Mouse (Mus musculus) embryonic facial prominence, embryonic 10.5 days (tissue): Measurements from ENCODE around the gene Mrpl27. TPM values are rescaled to one million over a fixed set of nuclear protein-coding genes. Genes with fewer than 3 reads are reported as not detected.
A peak's percentile ranks its signal among the peaks of the same experiment; 100 is the strongest.

Experiments used
- DNase-seq: peaks from one replicate; pipeline ENCODE4 v3.0.0-alpha.2; 2017; ENCODE audit warnings: low spot score
- H3K27ac ChIP-seq: fragments of 300-500 bp; sonication (generic); replicated peaks from 2 replicates; pipeline ENCODE4 v1.5.1; 2016; ENCODE audit warnings: mild to moderate bottlenecking
- H3K27me3 ChIP-seq: fragments of 300-500 bp; sonication (generic); replicated peaks from 2 replicates; pipeline ENCODE4 v1.6.1; 2016; ENCODE audit warnings: low read depth, mild to moderate bottlenecking; ENCODE audit not compliant: poor library complexity, severe bottlenecking
- H3K36me3 ChIP-seq: fragments of 300-500 bp; sonication (generic); replicated peaks from 2 replicates; pipeline ENCODE4 v1.6.1; 2016; ENCODE audit warnings: mild to moderate bottlenecking, moderate library complexity
- H3K4me1 ChIP-seq: fragments of 300-500 bp; sonication (generic); 2 replicates; pipeline ENCODE4 v1.6.1; 2016
- H3K4me3 ChIP-seq: fragments of 300-500 bp; sonication (generic); 2 replicates; pipeline ENCODE4 v1.5.1; 2016; ENCODE audit warnings: mild to moderate bottlenecking, moderate library complexity
- H3K9me3 ChIP-seq: fragments of 300-500 bp; sonication (generic); 2 replicates; pipeline ENCODE4 v1.6.1; 2016; ENCODE audit warnings: mild to moderate bottlenecking
- WGBS: fragments of 180-500 bp; shearing (Covaris S2); methylation state at CpG from one replicate; pipeline ENCODE4 v1.1.7; 2016; 5-methylcytosine and 5-hydroxymethylcytosine counted together
- polyA plus RNA-seq: library from polyadenylated mRNA; unstranded; fragments of >200 nt; fragmentation: Nextera tagmentation; extraction: Ambion mirVana; gene quantifications from 2 replicates; pipeline ENCODE4 v1.2.1, GENCODE M21; 2016

Mrpl27 gene
- 141 and 153 TPM in 2 replicates for polyA plus RNA-seq

DNA sequence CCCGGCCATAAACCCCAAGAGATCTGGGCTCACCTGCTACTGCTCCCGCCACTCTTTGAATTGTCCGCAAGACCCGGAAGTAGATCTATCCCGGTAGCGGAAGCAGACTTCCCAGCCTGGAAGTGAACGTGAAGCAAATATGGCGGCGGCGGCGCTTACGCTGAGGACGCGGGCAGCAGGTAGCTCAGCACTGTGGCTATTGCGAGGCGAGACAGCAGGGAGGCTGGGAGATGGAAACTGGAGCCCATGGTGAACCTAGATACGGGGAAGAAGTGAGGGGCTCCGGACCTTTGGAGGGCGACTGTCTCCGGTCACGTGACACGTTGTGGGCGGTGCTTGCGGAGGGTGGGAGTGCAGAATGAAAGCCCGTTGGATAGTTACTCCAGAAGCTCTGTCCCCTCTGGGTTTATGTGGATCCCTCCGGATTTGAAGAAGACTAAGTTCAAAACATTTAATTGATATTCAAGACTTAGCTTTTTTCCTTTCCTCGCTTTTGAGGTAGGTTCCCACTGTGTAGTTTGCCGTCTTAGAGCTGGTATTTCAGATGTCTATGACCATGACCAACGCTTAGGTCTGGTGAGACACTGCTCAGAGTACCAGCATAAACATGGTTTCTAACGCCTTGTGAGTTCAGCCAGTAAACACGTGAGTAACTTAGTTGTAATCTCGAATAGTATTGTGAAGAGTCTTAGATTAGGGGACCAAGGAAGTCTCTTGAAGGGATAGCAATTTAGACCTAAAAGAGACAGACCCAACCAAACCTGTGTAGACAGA lies at the start of gene Mrpl27, which contains the start of gene Eme1:
Gene Mrpl27 (plus strand): TSS at position 105 of the 774 bp plus-strand sequence.
Gene Eme1 (minus strand): TSS at position 302 of the 774 bp plus-strand sequence.
- Histone ChIP-seq H3K4me1 (peaks cover 25% of the 10 kb centered on the region), H3K9me3 (no peaks in the 10 kb centered on the region), H3K36me3 (peaks cover 62% of the 10 kb centered on the region), H3K4me3 (peak within 1 kb of the TSS; percentile 77), H3K27ac (peak within 1 kb of the TSS; percentile 97), H3K27me3 (no peaks in the 10 kb centered on the region)
- peak; percentile 86 for DNase-seq
- WGBS = 1% methylated on average over 32 of the region's 32 CpGs

DNA sequence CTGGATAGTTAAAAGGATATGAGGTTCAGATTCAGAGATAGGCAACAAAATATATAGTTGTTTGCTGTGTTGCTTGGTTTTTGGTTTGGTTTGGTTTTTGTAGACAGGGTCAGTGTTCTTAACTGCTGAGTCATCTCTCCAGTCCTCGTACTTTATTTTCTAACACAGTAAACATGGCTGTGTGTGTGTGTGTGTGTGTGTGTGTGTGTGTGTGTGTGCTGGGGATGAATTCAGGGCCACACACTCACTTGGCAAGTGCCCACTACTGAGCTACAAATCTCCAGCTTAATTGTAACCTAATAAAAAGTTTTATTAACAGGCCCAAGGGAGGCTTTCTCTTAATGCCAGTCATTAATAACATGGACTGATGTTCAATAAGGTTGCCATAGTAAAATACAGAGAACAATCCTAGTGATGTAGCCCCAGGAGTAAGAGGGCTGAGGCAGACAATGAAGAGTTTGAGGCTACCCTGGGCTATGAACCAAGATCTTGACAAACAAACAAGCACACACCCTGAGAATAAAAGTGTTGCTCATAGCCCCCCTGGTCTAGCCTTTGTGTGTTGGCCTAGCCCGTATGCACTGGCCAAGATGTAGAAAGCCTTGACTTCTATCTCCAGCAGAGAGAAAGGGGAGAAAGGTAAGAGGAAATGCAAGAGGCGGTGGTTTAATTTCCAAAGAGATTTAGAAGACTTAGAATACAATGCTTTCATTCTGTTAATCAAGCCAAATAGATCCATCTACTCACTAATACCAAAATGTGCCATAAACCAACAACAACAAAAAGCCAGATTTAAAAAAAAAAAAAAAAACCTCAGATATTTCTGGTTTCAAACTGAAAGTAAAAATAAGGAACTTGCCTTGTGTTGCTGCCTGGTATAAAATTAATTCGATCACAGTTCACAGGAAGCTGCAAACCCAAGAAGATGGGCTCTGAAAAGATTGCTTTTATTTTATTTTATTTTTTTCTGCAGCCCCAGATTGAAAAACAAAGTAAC lies 42.5 kb upstream of the Mrpl27 start:
- Histone ChIP-seq H3K27ac (no peak overlapping the region), H3K4me3 (no peak overlapping the region), H3K27me3 (peaks cover 9% of the 10 kb centered on the region), H3K36me3 (no peaks in the 10 kb centered on the region), H3K9me3 (no peaks in the 10 kb centered on the region), H3K4me1 (no peaks in the 10 kb centered on the region)
- 77% methylated on average over 4 of the region's 4 CpGs for WGBS
- no peak for DNase-seq

DNA sequence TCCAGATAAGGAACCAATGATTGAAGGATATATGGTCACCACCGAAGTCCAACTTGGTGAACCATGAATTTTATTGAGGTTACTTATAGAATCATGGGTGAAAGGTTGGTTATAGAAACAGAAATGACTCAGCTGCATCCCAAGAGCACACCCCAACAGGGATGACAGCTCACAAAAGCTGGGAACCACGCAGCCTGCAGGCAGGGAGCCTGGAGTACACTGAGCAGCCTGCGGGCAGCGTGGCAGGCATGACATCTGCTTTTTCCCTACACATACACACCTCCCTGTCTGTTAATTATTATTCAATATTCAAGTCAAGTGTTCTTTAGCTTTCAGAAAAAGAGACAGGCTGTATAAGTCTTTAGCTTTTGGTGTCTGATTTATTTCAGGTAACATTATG lies 39.0 kb upstream of the Mrpl27 start:
- no peak overlapping the region for H3K27ac ChIP-seq
- H3K27me3 ChIP-seq = peaks cover 10% of the 10 kb centered on the region
- H3K4me3 ChIP-seq = no peak overlapping the region
- no peaks in the 10 kb centered on the region for H3K9me3 ChIP-seq
- H3K4me1 ChIP-seq = no peaks in the 10 kb centered on the region
- no peak for DNase-seq
- WGBS = 81% methylated on average over 4 of the region's 4 CpGs
- no peaks in the 10 kb centered on the region for H3K36me3 ChIP-seq

DNA sequence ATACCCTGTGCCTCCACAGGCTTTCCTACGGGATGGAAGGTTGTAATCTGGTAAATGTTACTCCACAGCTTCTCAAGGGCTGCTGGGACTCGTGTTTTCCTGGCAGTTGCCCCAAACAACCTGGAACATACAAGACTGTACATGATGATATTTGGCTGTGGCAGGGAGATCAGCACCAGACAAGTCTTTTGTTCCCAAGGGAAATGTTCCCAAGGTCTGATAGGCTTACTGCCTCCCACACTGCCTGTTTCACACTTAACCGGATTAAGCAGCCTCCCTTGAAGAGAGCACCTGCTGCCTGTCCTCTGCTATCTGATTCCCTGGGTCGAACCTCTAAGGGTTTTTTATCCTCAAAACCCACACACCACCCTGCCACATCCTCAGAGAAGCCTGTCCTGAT lies 38.1 kb upstream of the Mrpl27 start:
- no peak overlapping the region for H3K4me3 ChIP-seq
- no peak overlapping the region for H3K27ac ChIP-seq
- H3K4me1 ChIP-seq = no peaks in the 10 kb centered on the region
- WGBS = 29% methylated on average over 4 of the region's 4 CpGs
- no peaks in the 10 kb centered on the region for H3K9me3 ChIP-seq
- DNase-seq = no peak
- H3K27me3 ChIP-seq = peaks cover 10% of the 10 kb centered on the region
- no peaks in the 10 kb centered on the region for H3K36me3 ChIP-seq

DNA sequence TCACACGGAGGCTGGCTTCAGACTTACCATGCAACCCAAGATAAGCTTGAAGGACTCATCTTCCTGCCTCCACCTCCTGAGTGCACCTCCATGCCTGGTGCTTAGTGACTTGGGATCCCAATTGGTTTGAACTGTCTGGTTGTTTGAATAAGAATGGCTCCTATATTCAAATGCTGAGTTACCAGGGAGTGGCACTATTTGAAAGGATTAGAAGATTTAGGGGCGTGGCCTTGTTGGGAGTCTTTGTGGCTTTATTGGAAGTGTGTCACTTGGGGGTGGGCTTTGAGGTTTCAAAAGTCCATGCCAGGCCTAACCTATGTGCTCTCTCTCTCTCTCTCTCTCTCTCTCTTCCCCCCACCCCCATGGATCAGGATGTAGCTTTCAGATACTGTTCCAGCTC lies 35.9 kb upstream of the Mrpl27 start:
- Histone ChIP-seq H3K36me3 (no peaks in the 10 kb centered on the region), H3K9me3 (no peaks in the 10 kb centered on the region), H3K4me3 (no peak overlapping the region), H3K27ac (no peak overlapping the region), H3K27me3 (peaks cover 10% of the 10 kb centered on the region), H3K4me1 (no peaks in the 10 kb centered on the region)
- 93% methylated on average over 2 of the region's 2 CpGs for WGBS
- no peak for DNase-seq

DNA sequence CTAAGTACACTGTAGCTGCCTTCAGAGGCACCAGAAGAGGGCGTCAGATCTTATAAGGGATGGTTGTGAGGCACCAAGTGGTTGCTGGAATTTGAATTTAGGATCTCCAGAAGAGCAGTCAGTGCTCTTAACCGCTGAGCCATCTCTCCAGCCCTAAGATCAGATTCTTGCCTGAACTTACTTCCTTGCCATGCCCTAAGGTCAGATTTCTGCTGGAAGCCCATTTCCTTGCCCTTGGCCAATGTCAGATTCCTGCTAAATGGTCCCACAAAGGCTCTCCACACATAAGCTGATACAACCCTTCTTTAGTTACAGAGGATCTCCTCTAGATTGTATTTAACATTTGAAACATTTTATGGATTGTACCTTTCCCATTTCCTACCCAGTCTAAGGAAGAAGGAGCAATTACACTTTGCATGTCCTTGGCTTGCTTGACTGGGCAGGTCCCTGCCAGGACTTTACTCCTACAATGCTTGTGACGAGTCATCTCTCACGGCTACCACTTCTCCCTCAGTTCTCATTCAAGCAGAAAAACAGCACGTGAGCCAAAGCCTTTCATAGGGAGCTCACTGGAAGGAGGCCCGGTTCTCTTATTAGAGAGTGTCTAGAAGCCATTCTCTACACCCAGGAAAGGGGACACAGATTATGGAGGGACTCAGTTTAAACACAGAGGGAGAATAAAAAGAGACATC lies 32.7 kb upstream of the Mrpl27 start:
- no peaks in the 10 kb centered on the region for H3K36me3 ChIP-seq
- H3K27ac ChIP-seq = no peak overlapping the region
- no peaks in the 10 kb centered on the region for H3K9me3 ChIP-seq
- no peak for DNase-seq
- no peak overlapping the region for H3K4me3 ChIP-seq
- H3K27me3 ChIP-seq = peaks cover 2% of the 10 kb centered on the region
- 69% methylated on average over 6 of the region's 6 CpGs for WGBS
- H3K4me1 ChIP-seq = no peaks in the 10 kb centered on the region

DNA sequence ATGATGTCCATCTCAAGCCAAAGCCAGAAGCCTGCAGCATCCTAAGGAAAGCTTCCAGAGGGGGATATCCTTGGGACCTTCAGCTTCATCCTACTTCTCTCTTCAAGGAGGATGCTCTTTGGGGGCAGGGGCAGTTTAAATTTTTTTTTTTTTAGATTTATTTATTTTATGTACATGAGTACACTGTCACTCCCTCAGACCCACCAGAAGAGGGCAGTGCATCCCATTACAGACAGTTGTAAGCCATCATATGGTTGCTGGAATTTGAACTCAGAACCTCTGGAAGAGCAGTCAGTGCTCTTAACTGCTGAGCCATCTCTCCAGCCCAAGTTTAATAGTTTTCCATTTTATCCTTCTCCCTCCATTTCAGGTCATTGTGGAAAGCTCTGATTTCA lies 32.1 kb upstream of the Mrpl27 start:
- DNase-seq = no peak
- Histone ChIP-seq H3K27ac (no peak overlapping the region), H3K9me3 (no peaks in the 10 kb centered on the region), H3K4me1 (no peaks in the 10 kb centered on the region), H3K36me3 (no peaks in the 10 kb centered on the region), H3K4me3 (no peak overlapping the region), H3K27me3 (no peaks in the 10 kb centered on the region)

DNA sequence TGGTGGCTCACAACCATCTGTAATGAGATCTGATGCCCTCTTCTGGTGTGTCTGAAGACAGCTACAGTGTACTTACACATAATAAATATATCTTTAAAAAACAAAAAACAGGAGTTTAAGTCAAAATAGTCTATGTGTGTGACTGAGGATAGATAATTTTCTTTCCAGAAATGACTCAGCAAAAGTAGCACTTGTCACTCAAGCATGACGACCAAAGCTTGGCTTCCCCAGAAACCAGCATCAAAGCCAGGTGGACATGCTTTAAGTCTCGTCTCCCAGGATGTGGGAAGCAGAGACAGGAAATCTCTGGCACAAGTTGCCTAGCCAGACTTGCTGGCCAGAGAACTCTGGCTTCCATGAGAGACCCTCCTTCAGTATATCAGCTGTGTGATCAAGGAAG lies 31.4 kb upstream of the Mrpl27 start:
- no peaks in the 10 kb centered on the region for H3K4me1 ChIP-seq
- WGBS = 83% methylated on average over 2 of the region's 2 CpGs
- H3K27me3 ChIP-seq = no peaks in the 10 kb centered on the region
- no peak for DNase-seq
- no peaks in the 10 kb centered on the region for H3K36me3 ChIP-seq
- no peak overlapping the region for H3K4me3 ChIP-seq
- H3K9me3 ChIP-seq = no peaks in the 10 kb centered on the region
- H3K27ac ChIP-seq = no peak overlapping the region

DNA sequence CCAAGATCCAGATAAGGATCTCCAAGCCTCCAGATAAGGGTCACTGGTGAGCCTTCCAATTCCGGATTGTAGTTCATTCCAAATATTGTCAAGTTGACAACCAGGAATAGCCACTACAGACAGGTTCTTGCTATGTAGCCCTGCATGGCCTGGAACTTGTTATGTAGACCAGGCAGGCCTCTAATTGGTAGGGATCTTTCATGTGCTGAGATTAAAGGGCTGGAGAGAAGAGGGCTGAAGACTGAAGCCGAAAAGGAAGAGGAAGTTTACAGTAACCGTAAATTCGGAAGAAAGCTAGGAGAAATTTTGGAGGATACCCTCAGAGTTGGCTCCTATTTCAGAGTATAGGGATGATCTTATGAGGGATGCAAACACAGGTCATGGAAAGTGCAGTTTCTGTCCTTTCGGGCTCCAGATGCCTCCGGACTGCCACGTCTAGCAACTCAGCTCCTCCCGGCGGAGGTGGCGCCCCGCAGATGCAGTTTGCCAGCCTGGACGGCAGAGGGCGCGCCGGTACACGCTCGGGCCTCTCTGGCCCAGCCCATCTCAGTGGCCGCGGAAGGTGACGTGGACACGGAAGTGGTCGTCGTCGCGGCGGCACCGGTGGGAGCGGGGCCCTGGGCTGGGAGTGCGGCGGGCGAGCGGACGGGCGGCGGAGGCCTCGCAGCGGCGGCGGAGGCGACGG lies 24.2 kb upstream of the Mrpl27 start, which contains the start of gene Lrrc59:
Gene Lrrc59 (plus strand): TSS at position 569 of the 685 bp plus-strand sequence.
- peaks cover 17% of the 10 kb centered on the region for H3K4me1 ChIP-seq
- peak; percentile 96 for DNase-seq
- H3K27me3 ChIP-seq = no peaks in the 10 kb centered on the region
- H3K9me3 ChIP-seq = no peaks in the 10 kb centered on the region
- peaks cover 31% of the 10 kb centered on the region for H3K36me3 ChIP-seq
- H3K27ac ChIP-seq = peak within 1 kb of the TSS; percentile 90
- H3K4me3 ChIP-seq = peak within 1 kb of the TSS; percentile 97
- WGBS = 7% methylated on average over 41 of the region's 41 CpGs

DNA sequence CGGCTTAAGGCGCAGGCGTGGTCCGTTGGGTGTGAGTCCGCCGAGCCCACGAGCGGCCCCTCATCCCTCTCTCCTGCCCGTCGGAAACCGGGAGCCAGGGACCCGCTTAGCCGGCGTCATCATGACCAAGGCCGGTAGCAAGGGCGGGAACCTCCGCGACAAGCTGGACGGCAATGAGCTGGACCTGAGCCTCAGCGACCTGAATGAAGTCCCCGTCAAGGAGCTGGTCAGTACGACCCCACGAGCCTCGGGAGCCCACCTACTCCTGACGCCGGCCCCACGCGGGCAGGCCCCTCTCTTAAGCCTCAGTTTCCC lies 23.7 kb upstream of the Mrpl27 start:
- Histone ChIP-seq H3K4me3 (peak overlapping the region; percentile 97), H3K36me3 (peaks cover 36% of the 10 kb centered on the region), H3K9me3 (no peaks in the 10 kb centered on the region), H3K4me1 (peaks cover 17% of the 10 kb centered on the region), H3K27me3 (no peaks in the 10 kb centered on the region), H3K27ac (peak overlapping the region; percentile 90)
- no peak for DNase-seq
- WGBS = under 1% methylated on average over 28 of the region's 28 CpGs

DNA sequence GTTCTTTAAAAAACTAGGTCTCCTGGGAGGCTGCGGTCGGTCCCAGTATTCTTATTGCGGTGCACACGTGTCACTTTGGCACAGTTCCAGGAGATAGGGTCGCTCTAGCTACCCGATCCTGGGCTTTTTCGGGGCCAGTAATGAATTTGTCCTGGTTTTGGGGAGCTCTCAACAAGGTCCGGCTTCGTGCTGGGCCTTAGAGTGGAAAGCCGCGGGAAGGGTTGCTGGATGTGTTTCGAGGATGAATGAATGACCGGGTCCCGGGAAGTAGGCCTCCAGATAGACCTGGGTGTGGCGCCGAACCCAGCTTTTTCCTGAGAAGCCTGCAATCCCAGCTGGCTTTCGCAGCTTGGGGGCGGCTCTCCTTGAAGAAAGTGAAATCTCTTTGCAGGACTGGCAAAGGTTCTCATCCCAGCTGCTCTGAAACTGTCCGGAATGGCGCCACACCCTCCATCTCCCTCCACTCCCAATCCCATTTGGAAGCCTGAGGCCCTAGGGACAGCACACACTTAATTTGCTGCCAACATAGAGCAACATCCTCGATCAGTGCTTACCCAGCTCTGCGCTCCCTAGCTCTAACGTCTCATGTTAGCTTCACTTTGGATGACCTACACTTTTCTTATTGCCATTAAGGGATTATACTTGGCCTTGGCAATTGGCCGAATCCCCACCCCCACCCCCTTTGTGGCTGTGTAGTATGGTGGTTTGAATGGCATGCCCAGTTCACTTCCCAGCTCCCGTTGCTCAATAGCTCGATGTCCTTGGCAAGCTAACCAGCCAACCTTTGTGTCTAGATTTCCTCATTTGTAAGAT lies 23.2 kb upstream of the Mrpl27 start:
- DNase-seq = peak; percentile 25
- no peaks in the 10 kb centered on the region for H3K27me3 ChIP-seq
- H3K27ac ChIP-seq = peak overlapping the region; percentile 90

More for the DNA sequence above, 23.2 kb upstream of the Mrpl27 start:
- Histone ChIP-seq H3K4me1 (peaks cover 17% of the 10 kb centered on the region), H3K9me3 (no peaks in the 10 kb centered on the region), H3K36me3 (peaks cover 42% of the 10 kb centered on the region), H3K4me3 (peak overlapping the region; percentile 97)
- WGBS = 15% methylated on average over 26 of the region's 26 CpGs
